Mouse (Mus musculus) liver, adult 2 months (tissue): ENCODE data around the gene Fbln7. TPM values are rescaled to one million over a fixed set of nuclear protein-coding genes. Genes with fewer than 3 reads are reported as not detected.

Source experiments
- DNase-seq: peaks from one replicate; pipeline ENCODE4 v3.0.0-alpha.2; 2011; ENCODE audit warnings: low read depth, low spot score; ENCODE audit errors: extremely low read depth
- H3K27ac ChIP-seq: fragments of 200-500 bp; replicated peaks from 2 replicates; pipeline ENCODE4 v1.5.1; 2012; ENCODE audit warnings: low read depth, mild to moderate bottlenecking, control low read depth, inconsistent platforms, low read length; ENCODE audit not compliant: insufficient read depth
- H3K27me3 ChIP-seq: fragments of 200-500 bp; 2 replicates; pipeline ENCODE4 v1.6.1; 2012; ENCODE audit warnings: mild to moderate bottlenecking, moderate library complexity, low read length, inconsistent platforms; ENCODE audit not compliant: control insufficient read depth, insufficient read depth
- H3K36me3 ChIP-seq: fragments of 200-500 bp; 2 replicates; pipeline ENCODE4 v1.6.1; 2012; ENCODE audit warnings: low read length, inconsistent platforms; ENCODE audit not compliant: control insufficient read depth, insufficient read depth
- H3K4me1 ChIP-seq: fragments of 200-500 bp; 2 replicates; pipeline ENCODE4 v1.6.1; 2011; ENCODE audit warnings: low read length; ENCODE audit not compliant: control insufficient read depth, insufficient read depth
- H3K4me3 ChIP-seq: fragments of 200-500 bp; 2 replicates; pipeline ENCODE4 v1.5.1; 2011; ENCODE audit warnings: low read depth, mild to moderate bottlenecking, control low read depth, low read length, moderate library complexity; ENCODE audit not compliant: insufficient read depth
- H3K79me2 ChIP-seq: fragments of 200-500 bp; 2 replicates; pipeline ENCODE4 v1.6.1; 2012; ENCODE audit warnings: inconsistent platforms, mild to moderate bottlenecking, low read length, moderate library complexity; ENCODE audit not compliant: control insufficient read depth, insufficient read depth
- H3K9ac ChIP-seq: fragments of 200-500 bp; 2 replicates; pipeline ENCODE4 v1.6.1; 2012; ENCODE audit warnings: low read depth, mild to moderate bottlenecking, control low read depth, inconsistent platforms, low read length
- CTCF ChIP-seq: fragments of 200-500 bp; IDR thresholded peaks from 2 replicates; pipeline ENCODE4 v1.5.1; 2011; ENCODE audit warnings: low read depth, low read length, control low read depth
- POLR2A ChIP-seq: fragments of 200-500 bp; IDR thresholded peaks from 2 replicates; pipeline ENCODE4 v1.6.1; 2011; ENCODE audit warnings: low read length, control low read depth; ENCODE audit not compliant: insufficient read depth; ENCODE audit errors: extremely low read depth
- WGBS: fragments of 180-500 bp; shearing (Covaris S2); methylation state at CpG from one replicate; pipeline ENCODE4 v1.1.7; 2018; 5-methylcytosine and 5-hydroxymethylcytosine counted together
- polyA plus RNA-seq: library from polyadenylated mRNA; depleted of rRNA; stranded (reverse); fragments of >200 nt; gene quantifications from 2 replicates; pipeline ENCODE4 v1.2.3, GENCODE M21; 2012
- total RNA-seq: library from RNA; depleted of rRNA; stranded (reverse); fragments of >200 nt; gene quantifications from 2 replicates; pipeline ENCODE4 v1.2.3, GENCODE M21; 2014

Gene Fbln7
- total and polyA plus RNA-seq, 2 experiments: 0.22 to 0.28 TPM

GRCm38 (mm10) chr2:128872256-128872655, 9.5 kb downstream of the Fbln7 start:
- TF ChIP-seq CTCF (no peak), POLR2A (no peak)
- Histone ChIP-seq H3K9ac (no peak overlapping the region), H3K27me3 (no peaks in the 10 kb centered on the region), H3K79me2 (no peaks in the 10 kb centered on the region), H3K36me3 (no peaks in the 10 kb centered on the region), H3K4me1 (no peaks in the 10 kb centered on the region), H3K4me3 (no peak overlapping the region), H3K27ac (no peak overlapping the region)
- DNase-seq: no peak
- 96% methylated on average over 9 of the region's 9 CpGs for WGBS

- TF ChIP-seq POLR2A (no peak), CTCF (no peak)
- no peaks in the 10 kb centered on the region for H3K4me1 ChIP-seq
- no peaks in the 10 kb centered on the region for H3K79me2 ChIP-seq
- 82% methylated on average over 8 of the region's 8 CpGs for WGBS
- no peak overlapping the region for H3K9ac ChIP-seq
- H3K4me3 ChIP-seq: no peak overlapping the region
- no peak for DNase-seq
- no peaks in the 10 kb centered on the region for H3K36me3 ChIP-seq
- no peak overlapping the region for H3K27ac ChIP-seq
- no peaks in the 10 kb centered on the region for H3K27me3 ChIP-seq
Observed at GRCm38 (mm10) chr2:128875526-128875925, 12.7 kb downstream of the Fbln7 start.

GRCm38 (mm10) chr2:128881236-128881635, 18.5 kb downstream of the Fbln7 start:
- no peak for TF ChIP-seq POLR2A
- TF ChIP-seq CTCF: peak; percentile 20; the same call in 1 of the 2 replicates
- Histone ChIP-seq H3K9ac (no peak overlapping the region), H3K27ac (no peak overlapping the region), H3K79me2 (no peaks in the 10 kb centered on the region), H3K27me3 (no peaks in the 10 kb centered on the region), H3K36me3 (no peaks in the 10 kb centered on the region), H3K4me3 (no peak overlapping the region), H3K4me1 (no peaks in the 10 kb centered on the region)
- DNase-seq: no peak
- WGBS: 66% methylated on average over 4 of the region's 4 CpGs

GRCm38 (mm10) chr2:128885225-128885811, 22.5 kb downstream of the Fbln7 start:
- no peaks in the 10 kb centered on the region for H3K4me1 ChIP-seq
- no peaks in the 10 kb centered on the region for H3K27me3 ChIP-seq
- no peak overlapping the region for H3K4me3 ChIP-seq
- DNase-seq: no peak
- H3K9ac ChIP-seq: no peak overlapping the region
- H3K27ac ChIP-seq: no peak overlapping the region
- H3K36me3 ChIP-seq: no peaks in the 10 kb centered on the region
- H3K79me2 ChIP-seq: no peaks in the 10 kb centered on the region
- 79% methylated on average over 8 of the region's 8 CpGs for WGBS
- TF ChIP-seq POLR2A: no peak
- TF ChIP-seq CTCF: no peak

GRCm38 (mm10) chr2:128887866-128888550, 25.2 kb downstream of the Fbln7 start:
- DNase-seq: no peak
- no peak overlapping the region for H3K9ac ChIP-seq
- H3K36me3 ChIP-seq: no peaks in the 10 kb centered on the region
- no peaks in the 10 kb centered on the region for H3K4me1 ChIP-seq
- H3K27ac ChIP-seq: no peak overlapping the region
- H3K79me2 ChIP-seq: no peaks in the 10 kb centered on the region
- 70% methylated on average over 6 of the region's 6 CpGs for WGBS
- H3K27me3 ChIP-seq: no peaks in the 10 kb centered on the region
- TF ChIP-seq POLR2A (no peak), CTCF (no peak)
- no peak overlapping the region for H3K4me3 ChIP-seq
